Mouse (Mus musculus) G1E (cell line): ENCODE results near the gene Brwd1.

Source experiments
- CTCF ChIP-seq: IDR thresholded peaks from 2 replicates; pipeline ENCODE4 v1.5.1; 2012; ENCODE audit warnings: low read depth, low read length, inconsistent platforms, mixed read lengths
- POLR2AphosphoS5 ChIP-seq: IDR thresholded peaks from 2 replicates; pipeline ENCODE4 v1.6.1; 2012; ENCODE audit warnings: low read depth, low read length, inconsistent platforms; ENCODE audit not compliant: insufficient replicate concordance

- TF ChIP-seq CTCF = no peak
- no peak for TF ChIP-seq POLR2AphosphoS5
These were observed 4.7 kb upstream of the Brwd1 start for GRCm38 (mm10) chr16:96087001-96087400.
